Mouse (Mus musculus) midbrain, embryonic 11.5 days (tissue): ENCODE results near the gene Kctd4. TPM values are rescaled to one million over a fixed set of nuclear protein-coding genes. Genes with fewer than 3 reads are reported as not detected.
A peak's percentile ranks its signal among the peaks of the same experiment; 100 is the strongest.

Experiments used
- ATAC-seq: fragments of 200-750 bp; cut with Nextera tagmentation; 2 replicates; pipeline ENCODE4 v1.8.0; 2017; ENCODE audit warnings: moderate TSS enrichment, moderate library complexity; ENCODE audit not compliant: low FRiP score
- DNase-seq: peaks from one replicate; pipeline ENCODE4 v3.0.0; 2015; ENCODE audit warnings: low spot score; ENCODE audit errors: missing footprints
- H3K27ac ChIP-seq: fragments of 300-500 bp; sonication (generic); 2 replicates; pipeline ENCODE4 v1.5.1; 2014; ENCODE audit warnings: low read depth, low read length
- H3K27me3 ChIP-seq: fragments of 300-500 bp; sonication (generic); 2 replicates; pipeline ENCODE4 v1.6.1; 2014; ENCODE audit warnings: mild to moderate bottlenecking, low read length, moderate library complexity, mixed read lengths; ENCODE audit not compliant: control insufficient read depth, insufficient read depth
- H3K36me3 ChIP-seq: fragments of 300-500 bp; sonication (generic); 2 replicates; pipeline ENCODE4 v1.6.1; 2014; ENCODE audit warnings: mild to moderate bottlenecking, low read length, moderate library complexity, mixed read lengths; ENCODE audit not compliant: control insufficient read depth, insufficient read depth
- H3K4me1 ChIP-seq: fragments of 300-500 bp; sonication (generic); 2 replicates; pipeline ENCODE4 v1.6.1; 2014; ENCODE audit warnings: low read length; ENCODE audit not compliant: control insufficient read depth, insufficient read depth
- H3K4me2 ChIP-seq: fragments of 300-500 bp; sonication (generic); 2 replicates; pipeline ENCODE4 v1.6.1; 2014; ENCODE audit warnings: mild to moderate bottlenecking, moderate library complexity
- H3K4me3 ChIP-seq: fragments of 300-500 bp; sonication (generic); 2 replicates; pipeline ENCODE4 v1.5.1; 2014; ENCODE audit warnings: low read depth, low read length
- H3K9ac ChIP-seq: fragments of 300-500 bp; sonication (generic); 2 replicates; pipeline ENCODE4 v1.6.1; 2014; ENCODE audit warnings: low read length
- H3K9me3 ChIP-seq: fragments of 300-500 bp; sonication (generic); 2 replicates; pipeline ENCODE4 v1.6.1; 2016; ENCODE audit warnings: low read length; ENCODE audit not compliant: control insufficient read depth
- WGBS: fragments of 180-500 bp; shearing (Covaris S2); extraction: QIAGEN DNeasy Blood & Tissue Kit; methylation state at CpG from one replicate; pipeline ENCODE4 v1.1.7; 2014; 5-methylcytosine and 5-hydroxymethylcytosine counted together
- polyA plus RNA-seq: library from polyadenylated mRNA; unstranded; fragments of >200 nt; fragmentation: Nextera tagmentation; extraction: Ambion mirVana; gene quantifications from 2 replicates; pipeline ENCODE4 v1.2.1, GENCODE M21; 2014

Gene Kctd4
- polyA plus RNA-seq, 1 experiment from 2014 or later = 0.83 TPM

GRCm38 (mm10) chr14:75981231-75981630, 26.4 kb downstream of the Kctd4 start:
- H3K27me3 ChIP-seq = no peaks in the 10 kb centered on the region
- H3K4me3 ChIP-seq = no peak overlapping the region
- DNase-seq = no peak
- no peaks in the 10 kb centered on the region for H3K4me1 ChIP-seq
- no peaks in the 10 kb centered on the region for H3K9me3 ChIP-seq
- whole genome bisulfite sequencing = 96% methylated on average over 3 of the region's 3 CpGs
- H3K4me2 ChIP-seq = no peak overlapping the region
- ATAC-seq = no peak
- no peak overlapping the region for H3K9ac ChIP-seq
- no peak overlapping the region for H3K27ac ChIP-seq
- H3K36me3 ChIP-seq = no peaks in the 10 kb centered on the region

DNA sequence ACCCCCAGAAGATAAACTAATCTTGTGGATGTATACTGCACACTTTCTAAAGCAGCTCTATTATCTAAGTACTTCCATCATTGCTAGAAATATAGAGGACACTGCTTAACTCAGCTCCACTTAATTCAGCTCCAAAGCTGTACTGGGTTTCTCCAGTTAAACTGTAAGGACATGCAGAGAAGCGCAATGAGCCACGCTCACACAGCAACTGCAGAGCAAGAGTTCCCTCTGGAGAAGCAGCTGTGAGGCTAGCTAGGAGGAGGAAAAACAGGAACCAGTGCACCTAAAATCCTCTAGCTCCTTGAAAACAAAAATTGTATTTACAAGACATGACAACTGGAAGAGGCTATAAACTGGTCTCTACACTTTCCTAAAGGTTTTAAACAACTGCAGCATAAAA, 29.1 kb downstream of the Kctd4 start:
- Histone ChIP-seq H3K27ac (no peak overlapping the region), H3K4me3 (no peak overlapping the region), H3K9ac (no peak overlapping the region), H3K27me3 (no peaks in the 10 kb centered on the region), H3K4me2 (no peak overlapping the region), H3K9me3 (no peaks in the 10 kb centered on the region), H3K4me1 (no peaks in the 10 kb centered on the region), H3K36me3 (no peaks in the 10 kb centered on the region)
- WGBS = 90% methylated on average over 2 of the region's 2 CpGs
- DNase-seq (no peak), ATAC-seq (no peak)

GRCm38 (mm10) chr14:75985112-75985511, 30.3 kb downstream of the Kctd4 start:
- no peak for ATAC-seq

GRCm38 (mm10) chr14:75986878-75987483, 32.2 kb downstream of the Kctd4 start:
- 89% methylated on average over 7 of the region's 7 CpGs for WGBS
- no peak for ATAC-seq
- Histone ChIP-seq H3K27me3 (no peaks in the 10 kb centered on the region), H3K4me2 (no peak overlapping the region), H3K9ac (no peak overlapping the region), H3K9me3 (no peaks in the 10 kb centered on the region), H3K27ac (no peak overlapping the region), H3K4me3 (no peak overlapping the region), H3K4me1 (no peaks in the 10 kb centered on the region), H3K36me3 (no peaks in the 10 kb centered on the region)
- DNase-seq = peak; percentile 51

More at GRCm38 (mm10) chr14:75985112-75985511, 30.3 kb downstream of the Kctd4 start:
- Histone ChIP-seq H3K36me3 (no peaks in the 10 kb centered on the region), H3K4me2 (no peak overlapping the region), H3K9ac (no peak overlapping the region), H3K9me3 (no peaks in the 10 kb centered on the region), H3K4me3 (no peak overlapping the region), H3K27me3 (no peaks in the 10 kb centered on the region), H3K27ac (no peak overlapping the region), H3K4me1 (no peaks in the 10 kb centered on the region)
- DNase-seq = no peak
- WGBS = 80% methylated on average over 4 of the region's 4 CpGs

- WGBS = 86% methylated on average over 1 of the region's 1 CpGs
- Histone ChIP-seq H3K4me1 (no peaks in the 10 kb centered on the region), H3K9me3 (no peaks in the 10 kb centered on the region), H3K4me2 (no peak overlapping the region), H3K4me3 (no peak overlapping the region), H3K9ac (no peak overlapping the region), H3K27me3 (no peaks in the 10 kb centered on the region), H3K36me3 (no peaks in the 10 kb centered on the region), H3K27ac (no peak overlapping the region)
- DNase-seq = no peak
- no peak for ATAC-seq
These were observed 34.4 kb downstream of the Kctd4 start for GRCm38 (mm10) chr14:75989168-75989567.

- Histone ChIP-seq H3K4me3 (no peak overlapping the region), H3K27ac (no peak overlapping the region), H3K9me3 (no peaks in the 10 kb centered on the region), H3K27me3 (no peaks in the 10 kb centered on the region), H3K9ac (no peak overlapping the region), H3K4me1 (no peaks in the 10 kb centered on the region), H3K36me3 (no peaks in the 10 kb centered on the region), H3K4me2 (no peak overlapping the region)
- DNase-seq = peak; percentile 65
- WGBS = 91% methylated on average over 6 of the region's 6 CpGs
- no peak for ATAC-seq
These were observed 36.1 kb downstream of the Kctd4 start for GRCm38 (mm10) chr14:75990936-75991335.

DNA sequence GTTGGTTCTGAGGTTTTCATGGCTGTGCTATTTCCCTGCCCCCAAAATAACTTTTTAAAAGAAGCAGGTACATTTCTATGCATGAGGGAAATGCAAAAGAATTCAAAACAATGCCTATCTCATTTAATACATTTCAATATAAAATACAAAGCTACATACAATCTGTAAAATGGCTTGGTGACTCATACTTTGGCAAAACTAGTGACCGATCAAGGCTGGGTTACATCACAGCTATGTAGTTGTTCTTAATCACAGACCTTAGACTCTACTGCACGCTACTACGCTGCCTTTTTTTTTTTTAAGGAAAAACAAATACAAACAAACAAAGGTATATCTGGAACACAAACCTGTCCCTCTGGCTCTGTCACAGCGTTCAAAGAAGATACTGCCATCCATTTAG, 37.6 kb downstream of the Kctd4 start:
- Histone ChIP-seq H3K4me1 (no peaks in the 10 kb centered on the region), H3K4me2 (no peak overlapping the region), H3K27me3 (no peaks in the 10 kb centered on the region), H3K36me3 (no peaks in the 10 kb centered on the region), H3K9me3 (no peaks in the 10 kb centered on the region), H3K4me3 (no peak overlapping the region), H3K27ac (no peak overlapping the region), H3K9ac (no peak overlapping the region)
- DNase-seq (no peak), ATAC-seq (no peak)
- 94% methylated on average over 4 of the region's 4 CpGs for WGBS

GRCm38 (mm10) chr14:75998082-75998481, 43.3 kb downstream of the Kctd4 start:
- Histone ChIP-seq H3K27ac (no peak overlapping the region), H3K4me2 (no peak overlapping the region), H3K9me3 (no peaks in the 10 kb centered on the region), H3K27me3 (no peaks in the 10 kb centered on the region), H3K36me3 (no peaks in the 10 kb centered on the region), H3K9ac (no peak overlapping the region), H3K4me1 (no peaks in the 10 kb centered on the region), H3K4me3 (no peak overlapping the region)
- 62% methylated on average over 1 of the region's 1 CpGs for WGBS
- ATAC-seq = no peak
- no peak for DNase-seq

DNA sequence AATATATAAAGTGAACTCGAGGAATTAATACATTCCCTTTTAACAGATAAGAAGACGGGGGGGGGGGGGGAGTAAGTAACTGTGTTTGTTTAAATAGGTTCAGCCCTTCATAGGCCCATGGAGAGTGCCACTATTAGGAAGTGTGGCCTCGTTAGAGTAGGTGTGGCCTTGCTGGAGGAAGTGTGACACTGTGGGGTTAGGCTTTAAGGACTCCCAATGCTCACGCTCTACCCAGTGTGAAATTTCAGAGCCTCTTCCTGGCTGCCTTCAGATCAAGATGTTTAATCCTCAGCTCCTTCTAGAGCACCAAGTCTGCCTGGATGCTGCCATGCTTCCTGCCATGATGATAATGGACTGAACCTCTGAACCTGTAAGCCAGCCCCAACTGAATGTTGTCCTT, 47.0 kb downstream of the Kctd4 start:
- no peak for DNase-seq
- Histone ChIP-seq H3K9me3 (no peaks in the 10 kb centered on the region), H3K27me3 (no peaks in the 10 kb centered on the region), H3K4me2 (no peak overlapping the region), H3K4me3 (no peak overlapping the region), H3K9ac (no peak overlapping the region), H3K27ac (no peak overlapping the region), H3K4me1 (no peaks in the 10 kb centered on the region), H3K36me3 (no peaks in the 10 kb centered on the region)
- no peak for ATAC-seq
- WGBS = 80% methylated on average over 4 of the region's 4 CpGs
